Mouse (Mus musculus) layer of hippocampus, adult 8-10 months (tissue): ENCODE measurements around the gene Trmt61a. TPM values are rescaled to one million over a fixed set of nuclear protein-coding genes. Genes with fewer than 3 reads are reported as not detected.
"Not testable (repeated sequence)": the region's sequence is repeated elsewhere in the genome, so short reads cannot be mapped to it uniquely, and the experiment has no call there.

Source experiments
- DNase-seq, 2 experiments: peaks; one replicate each; pipeline ENCODE4 v3.0.0; 2022; ENCODE audit warnings: low spot score in 2 of 2
- total RNA-seq, 4 experiments: library from RNA; stranded (reverse); gene quantifications; 2 replicates each; pipeline ENCODE4 v1.2.4; 2022

The Trmt61a gene
- 10 to 100 TPM; 15.0 to 22.3 (median 19.5) TPM for total RNA-seq

DNA sequence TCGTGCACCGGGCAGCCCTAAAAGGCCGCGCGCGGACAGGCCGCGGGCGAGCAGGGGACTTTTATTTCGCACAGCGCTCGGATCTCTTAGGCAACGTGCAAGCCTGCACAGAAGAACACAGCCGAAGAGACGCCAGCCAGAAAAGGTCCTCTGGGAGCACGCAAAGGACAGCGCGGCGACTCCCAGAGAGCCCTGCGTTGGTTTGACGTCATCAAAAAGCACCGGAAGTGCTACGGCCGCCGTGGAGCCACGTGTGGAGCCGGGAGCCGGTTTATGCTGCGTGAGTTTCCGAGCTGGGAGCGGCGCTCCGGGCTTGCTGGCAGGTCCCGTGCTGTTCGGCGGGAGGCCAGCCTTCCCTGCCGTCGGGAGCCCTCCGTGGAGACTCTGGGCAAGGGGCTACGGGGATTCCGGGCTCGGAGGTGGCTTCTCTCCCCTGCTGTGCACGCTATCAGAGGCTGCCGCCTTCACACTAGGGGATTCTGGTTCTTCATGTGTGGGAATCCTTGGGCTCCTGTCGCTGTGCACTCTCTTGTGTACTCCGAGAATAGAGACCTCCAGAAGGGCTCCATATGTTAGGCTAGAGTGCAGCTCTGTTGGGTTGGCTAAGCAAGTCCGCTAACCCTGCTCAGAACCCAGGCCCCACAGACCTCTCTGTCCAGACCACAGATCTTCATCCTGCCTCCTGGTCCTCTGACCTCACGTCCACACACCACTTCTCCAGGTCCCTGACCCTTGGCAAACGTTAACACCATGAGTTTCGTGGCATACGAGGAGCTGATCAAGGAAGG is at the start of gene Trmt61a:
TSS of gene Trmt61a (plus strand) at position 224 of the 788 bp plus-strand sequence.
- DNase-seq: peak; percentile 85 to 89

DNA sequence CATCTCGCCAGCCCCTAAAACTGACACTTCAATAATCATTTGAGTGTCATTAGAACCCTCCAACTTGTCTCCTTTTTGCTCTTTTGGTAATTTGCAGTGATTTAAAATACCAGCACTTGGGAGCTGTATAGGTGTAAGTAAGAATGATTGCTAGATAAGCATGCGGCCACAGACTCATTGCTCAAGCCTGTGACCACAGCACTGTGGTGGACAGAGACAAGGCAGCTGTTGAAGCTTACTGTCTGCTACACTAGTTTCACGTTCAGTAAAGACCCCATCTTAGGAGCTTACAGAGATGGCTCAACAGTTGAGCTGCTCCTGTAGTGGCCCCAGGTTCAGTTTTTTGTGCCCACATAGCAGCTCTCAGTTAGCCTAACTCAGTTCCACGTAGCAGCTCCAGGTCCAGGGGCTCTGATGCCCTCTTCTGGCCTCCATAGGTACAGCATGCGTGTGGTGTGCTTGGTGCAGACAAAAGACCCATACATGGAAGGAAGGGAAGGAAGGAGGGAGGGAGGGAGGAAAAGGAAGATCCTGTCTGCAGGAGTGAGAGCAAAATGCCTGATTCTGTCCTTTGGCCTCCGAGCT is 29.8 kb upstream of the Trmt61a start:
- peak in 1 of 2 experiments; percentile 74 for DNase-seq

DNA sequence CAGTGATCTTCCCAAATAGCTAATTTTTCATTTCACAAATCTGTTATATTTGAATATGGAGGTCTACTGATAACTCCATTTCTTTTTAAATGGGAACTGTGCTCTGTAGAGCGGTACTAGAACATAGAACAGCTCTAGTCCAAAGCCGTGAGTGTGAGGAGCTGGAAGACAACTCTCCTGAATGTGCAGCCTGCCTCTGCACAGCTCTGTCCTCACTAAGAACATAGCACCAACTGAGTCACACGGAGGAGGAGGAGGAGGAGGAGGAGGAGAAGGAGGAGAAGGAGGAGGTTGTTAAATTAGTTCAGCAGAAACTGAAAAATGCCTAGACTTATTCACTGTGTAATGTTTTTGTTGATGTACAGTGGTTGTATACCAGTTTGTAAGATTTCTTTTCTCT is 25.0 kb upstream of the Trmt61a start:
- no peak for DNase-seq

DNA sequence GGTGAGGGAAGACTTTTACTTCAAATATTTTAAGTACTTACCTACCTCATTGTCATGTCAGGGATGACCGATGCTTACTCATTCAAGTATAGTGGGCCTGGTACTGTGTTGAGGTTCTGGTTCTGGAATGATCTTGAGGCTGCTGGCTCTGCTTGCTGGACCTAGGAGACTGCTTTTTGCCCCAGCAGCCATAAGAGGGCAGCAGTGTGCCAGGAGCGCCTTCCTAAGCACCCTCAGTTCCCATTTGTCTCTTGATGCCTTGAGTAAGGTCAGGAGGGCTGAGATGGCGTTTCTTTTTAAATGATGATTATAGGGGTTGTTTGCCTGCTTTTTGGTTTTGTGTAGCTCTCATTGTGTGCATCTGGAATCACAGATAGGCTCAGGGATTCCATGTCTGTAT is 24.5 kb upstream of the Trmt61a start:
- peak in 1 of 2 experiments; percentile 85 for DNase-seq

DNA sequence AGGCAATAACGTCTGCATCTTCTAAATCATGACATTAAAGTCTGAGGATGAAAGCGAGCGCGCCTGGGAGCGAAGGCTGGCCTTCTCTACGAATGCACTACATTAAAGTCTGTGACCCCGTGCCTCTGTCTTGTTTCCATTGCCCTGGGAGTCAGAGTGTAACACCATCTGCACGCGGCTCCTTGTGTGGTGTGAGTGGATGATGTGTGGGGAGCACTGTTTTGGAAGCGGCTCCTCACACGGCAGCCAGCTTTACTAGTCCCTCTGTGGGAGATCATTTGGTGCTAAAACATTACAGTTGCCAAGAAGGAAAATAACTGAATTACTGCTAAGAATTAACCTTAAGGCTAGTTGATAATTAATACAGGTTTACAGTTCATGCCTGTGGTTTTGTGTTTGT is 22.2 kb upstream of the Trmt61a start:
- no peak for DNase-seq

DNA sequence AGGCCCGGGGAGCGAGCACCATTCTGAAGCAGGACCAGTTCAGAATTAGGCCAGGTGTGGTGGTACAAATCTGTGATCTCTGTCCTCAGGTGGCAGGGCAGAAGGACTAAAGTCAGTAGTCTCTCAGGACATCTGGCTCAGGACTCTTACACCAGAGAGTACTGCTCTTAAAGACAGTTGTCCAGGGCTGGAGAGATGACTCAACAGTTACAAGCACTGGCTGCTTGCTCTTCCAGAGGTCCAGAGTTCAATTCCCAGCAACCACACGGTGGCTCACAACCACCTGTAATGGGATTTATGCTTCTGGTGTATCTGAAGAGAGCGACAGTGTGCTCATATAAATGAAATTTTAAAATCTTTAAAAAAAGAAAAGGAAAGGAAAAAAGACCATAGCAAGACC is 18.6 kb upstream of the Trmt61a start:
- no peak for DNase-seq

DNA sequence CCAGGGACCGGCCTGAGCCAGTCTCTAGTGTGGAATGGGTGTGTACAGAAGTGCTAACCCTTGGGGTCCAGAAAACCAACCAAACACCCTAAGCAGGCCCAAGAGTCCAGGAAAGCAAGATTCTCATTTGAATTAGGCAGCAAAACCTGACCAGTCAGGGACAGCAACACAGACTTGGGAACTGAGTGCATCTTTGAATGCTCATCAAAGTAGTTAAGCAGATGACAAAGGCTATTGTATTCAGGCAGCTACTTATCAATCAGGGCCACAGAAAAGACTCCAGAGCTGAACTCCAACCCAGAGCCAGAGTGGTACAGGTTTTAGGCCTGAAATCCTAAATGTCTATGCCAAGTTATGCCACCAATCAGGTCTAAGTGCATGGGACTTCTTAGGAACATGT is 17.3 kb upstream of the Trmt61a start:
- no peak for DNase-seq

DNA sequence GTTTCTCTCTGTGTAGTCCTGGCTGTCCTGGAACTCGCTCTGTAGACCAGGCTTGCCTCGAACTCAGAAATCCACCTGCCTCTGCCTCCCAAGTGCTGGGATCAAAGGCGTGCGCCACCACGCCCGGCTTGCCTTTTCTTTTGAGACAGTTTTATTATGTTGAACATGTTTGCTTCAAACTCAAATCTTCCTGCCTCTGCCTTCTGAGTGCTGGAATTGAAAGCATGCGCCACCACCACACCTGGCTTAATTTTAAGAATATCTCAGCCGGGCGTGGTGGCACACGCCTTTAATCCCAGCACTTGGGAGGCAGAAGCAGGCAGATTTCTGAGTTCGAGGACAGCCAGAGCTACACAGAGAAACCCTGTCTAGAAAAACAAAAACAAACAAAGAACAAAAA is 16.4 kb upstream of the Trmt61a start:
- DNase-seq: not testable (repeated sequence)

DNA sequence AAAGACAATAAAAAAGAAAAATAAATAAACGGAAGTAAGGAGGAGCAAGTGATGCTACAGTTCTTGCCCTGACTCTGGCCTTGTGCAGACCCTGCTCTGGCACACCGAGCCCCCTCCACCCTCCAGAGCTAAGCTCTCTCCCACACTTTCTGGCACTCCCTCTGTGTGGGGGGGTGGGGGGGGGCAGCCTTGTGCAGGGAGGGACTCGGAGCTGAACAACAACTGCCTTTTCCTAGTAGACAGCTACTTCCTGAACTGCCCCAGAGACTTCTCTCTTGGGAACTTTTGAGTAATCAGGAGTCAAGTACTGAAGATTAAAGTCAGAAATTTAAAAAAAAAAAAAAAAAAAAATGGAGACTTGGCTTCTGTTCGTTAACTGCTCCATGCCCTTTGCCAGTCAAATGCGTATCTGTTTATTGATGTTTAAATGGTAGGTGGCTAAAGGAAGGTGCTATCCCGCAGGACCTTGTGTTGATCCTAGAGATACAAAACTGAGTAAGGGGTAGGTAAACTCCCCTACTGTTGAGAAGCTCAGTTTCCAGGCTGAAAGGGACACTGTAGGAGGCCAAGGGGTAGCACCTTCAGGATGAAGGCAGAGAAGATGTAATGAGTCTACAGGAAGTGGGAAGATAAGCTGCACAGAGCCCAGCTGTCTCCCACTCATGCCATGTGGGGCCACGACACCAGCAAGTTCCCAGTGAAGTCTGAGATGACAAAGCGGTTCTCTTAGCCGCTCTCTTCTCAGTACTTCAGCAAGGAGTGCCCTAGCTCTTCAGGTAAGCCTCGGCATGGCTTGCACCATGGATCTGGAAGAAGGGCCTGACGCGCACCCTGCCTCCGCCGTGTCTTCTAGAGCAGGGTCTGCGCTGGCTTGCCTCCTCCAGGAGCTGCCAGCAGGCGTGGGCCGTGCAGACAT is 14.4 kb upstream of the Trmt61a start:
- no peak for DNase-seq

DNA sequence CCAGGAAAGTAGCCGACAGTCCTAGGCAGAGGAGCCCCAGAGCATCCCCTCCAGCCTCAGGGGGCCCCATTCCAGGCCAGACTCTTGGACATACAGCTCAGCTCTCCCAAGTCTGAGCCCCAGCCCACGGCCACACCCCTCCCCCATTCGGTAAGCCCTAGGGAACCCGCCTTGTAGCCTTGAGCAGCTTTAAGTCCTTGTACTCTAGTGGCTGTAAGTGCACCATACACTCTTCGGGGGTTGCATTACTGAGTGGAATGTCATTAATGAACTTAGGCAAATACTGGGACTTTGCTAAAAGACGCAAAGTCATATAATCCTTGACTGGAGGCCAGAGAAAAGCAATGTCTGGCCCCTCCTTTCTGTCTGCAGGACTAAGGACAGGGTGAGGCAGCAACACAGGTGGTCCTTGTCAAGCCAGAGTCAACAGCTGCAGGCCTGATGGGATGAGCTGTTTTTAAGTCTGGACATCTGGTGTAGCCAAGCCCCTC is 13.7 kb upstream of the Trmt61a start:
- DNase-seq: no peak

DNA sequence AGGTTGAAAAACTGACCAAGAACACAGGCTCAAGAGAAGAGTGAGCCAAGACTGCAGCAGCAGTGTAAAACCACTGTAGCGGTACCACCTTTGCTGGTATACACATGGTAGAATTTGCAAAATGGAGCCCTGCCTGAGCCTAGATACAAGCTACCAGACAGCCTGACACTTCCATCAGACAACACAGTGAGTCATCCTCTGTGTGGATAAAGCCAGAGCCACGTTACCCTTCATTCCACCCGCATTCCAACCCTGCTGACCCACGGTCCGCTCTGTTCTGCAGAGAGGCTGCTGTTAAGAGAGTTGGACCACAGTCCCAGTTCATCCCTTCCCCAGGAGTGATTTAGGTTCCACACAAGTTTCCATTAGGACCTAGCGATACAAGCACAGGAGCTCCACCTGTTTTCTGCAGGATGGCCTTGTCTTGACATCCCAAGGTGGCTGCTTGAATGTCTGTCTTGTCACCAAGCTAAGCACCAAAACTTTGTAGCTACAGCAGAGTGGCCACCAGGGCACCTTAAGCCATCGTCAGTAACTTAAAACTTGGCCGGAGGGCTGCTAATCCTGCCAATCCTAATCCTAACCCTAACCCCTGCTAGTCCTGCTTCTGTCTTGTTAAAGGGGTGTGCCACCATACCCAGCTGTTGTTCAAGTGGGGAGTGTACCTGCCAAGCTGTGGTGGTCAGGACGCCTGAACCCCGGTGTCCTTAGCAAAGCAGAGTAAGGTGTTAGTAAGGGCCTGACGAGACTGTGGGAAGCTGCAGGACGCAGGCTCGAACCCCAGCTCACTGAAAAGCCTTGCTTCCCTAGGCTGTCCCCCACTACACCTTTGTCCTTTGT is 12.6 kb upstream of the Trmt61a start:
- DNase-seq: no peak

DNA sequence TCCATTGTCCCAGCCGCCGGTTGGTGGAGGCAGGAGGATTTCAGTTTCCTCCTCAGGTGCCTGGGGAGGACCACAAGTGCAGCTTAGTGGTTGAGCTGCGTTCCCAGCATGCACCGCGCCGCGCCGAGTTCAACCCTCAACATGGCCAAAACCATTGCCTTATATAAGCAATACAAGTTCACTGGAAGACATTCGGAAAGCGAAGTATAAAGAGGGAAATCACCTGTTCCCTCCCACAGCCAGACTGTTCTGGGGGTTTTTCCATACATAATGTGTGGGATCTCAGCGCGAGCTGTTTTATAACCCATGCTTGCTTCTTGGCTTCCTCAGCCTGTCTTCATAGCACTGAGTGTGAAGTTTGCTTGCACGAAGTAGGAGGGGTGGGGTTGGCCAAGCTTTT is 11.5 kb upstream of the Trmt61a start:
- peak in 1 of 2 experiments; percentile 65 for DNase-seq

DNA sequence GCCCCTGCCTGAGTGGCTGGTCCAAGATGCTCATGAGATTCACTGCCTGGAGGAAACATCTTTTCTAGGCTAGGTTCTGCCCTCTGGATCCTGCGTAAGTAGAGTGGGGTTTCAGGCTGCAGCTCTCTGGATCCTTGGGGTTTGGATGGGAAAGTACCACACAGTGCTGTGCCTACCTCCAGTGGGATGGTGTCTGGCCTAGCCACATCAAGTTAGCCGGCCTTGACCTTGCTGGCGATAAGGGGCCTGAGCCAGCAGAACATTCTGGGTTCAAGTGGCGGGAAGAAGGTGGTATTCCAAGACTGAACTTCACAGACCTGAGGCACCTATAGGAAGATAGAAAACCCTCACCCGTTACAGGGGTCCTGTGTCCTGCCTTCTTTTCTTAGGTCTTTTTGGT is 10.5 kb upstream of the Trmt61a start:
- no peak for DNase-seq

DNA sequence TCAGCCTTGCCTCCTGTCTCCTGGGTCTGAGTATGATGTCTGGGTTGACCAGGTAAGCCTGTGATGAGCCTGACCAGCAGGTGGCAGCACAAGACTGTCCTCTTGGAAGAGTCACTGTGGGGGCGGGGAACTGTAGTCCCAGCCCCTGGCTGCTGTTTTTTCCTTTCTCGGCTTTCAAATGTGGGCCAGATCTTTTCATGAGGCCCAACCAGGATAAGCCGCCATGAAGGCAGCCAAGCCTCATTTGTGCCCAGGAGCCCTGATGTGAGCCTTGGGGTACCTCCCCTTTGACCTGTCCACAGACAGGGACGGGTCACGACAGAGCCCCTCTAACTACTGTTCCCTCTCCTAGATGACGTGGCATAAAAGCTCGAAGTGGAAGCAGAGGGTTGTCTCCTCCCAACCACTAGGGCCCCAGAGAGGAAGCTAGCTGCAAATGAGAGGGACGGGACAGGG is 9.4 kb upstream of the Trmt61a start:
- peak; percentile 92 to 97 for DNase-seq

DNA sequence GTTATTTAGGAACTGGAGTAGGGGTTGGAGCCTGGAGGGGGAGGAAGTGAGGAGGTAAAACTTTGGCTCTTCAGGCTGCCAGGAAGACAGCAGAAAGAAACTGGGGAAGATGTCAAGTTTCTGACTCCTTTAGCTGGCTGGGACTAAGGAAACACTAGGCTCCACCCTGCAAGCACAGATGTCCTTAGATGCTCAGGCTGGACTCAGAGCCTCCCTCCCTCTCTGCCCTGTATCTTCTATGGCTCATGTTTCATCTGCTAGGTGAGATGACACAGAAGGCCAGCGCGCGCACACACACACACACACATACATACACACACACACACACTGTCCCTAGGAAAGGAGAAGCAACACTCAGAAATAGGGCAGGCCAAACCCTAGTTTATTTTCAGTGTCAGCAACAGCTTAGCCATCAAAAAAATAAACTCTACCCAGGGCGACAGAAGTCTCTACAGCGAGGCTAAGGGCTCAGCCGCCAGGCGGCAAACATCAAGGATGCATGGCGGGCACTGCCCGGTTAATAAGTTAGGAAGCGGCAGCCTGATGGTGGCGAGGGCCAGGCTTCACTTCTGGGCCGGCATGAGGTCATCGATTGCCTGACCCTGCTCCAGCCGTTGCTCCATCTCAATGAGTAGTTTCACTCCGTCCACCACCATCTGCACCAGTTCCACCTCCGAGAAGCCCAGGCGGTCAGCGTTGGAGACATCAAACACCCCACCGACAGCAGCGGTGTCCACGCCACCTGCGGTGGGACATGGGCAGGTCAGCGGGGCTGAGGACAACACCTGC is 8.7 kb upstream of the Trmt61a start:
- no peak for DNase-seq

DNA sequence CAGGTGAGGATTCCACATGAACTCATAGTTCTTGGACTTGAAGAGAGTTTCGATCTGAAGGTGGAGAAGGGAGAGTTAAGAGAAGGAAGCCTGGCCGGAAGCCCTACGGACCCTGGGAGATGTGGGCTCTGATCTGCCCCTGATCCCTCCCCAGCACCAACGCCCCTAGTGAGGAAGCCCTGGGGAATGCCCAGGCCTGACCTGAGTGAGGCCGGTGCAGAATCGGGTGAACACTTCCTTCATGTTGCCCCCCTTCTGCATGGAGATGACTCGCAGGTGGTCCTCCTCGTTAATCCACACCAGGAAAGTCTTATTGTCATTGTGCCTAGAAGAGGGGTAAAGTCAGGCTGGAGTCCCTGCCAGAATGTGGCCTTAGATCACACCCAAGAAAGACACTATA is 7.9 kb upstream of the Trmt61a start:
- no peak for DNase-seq

DNA sequence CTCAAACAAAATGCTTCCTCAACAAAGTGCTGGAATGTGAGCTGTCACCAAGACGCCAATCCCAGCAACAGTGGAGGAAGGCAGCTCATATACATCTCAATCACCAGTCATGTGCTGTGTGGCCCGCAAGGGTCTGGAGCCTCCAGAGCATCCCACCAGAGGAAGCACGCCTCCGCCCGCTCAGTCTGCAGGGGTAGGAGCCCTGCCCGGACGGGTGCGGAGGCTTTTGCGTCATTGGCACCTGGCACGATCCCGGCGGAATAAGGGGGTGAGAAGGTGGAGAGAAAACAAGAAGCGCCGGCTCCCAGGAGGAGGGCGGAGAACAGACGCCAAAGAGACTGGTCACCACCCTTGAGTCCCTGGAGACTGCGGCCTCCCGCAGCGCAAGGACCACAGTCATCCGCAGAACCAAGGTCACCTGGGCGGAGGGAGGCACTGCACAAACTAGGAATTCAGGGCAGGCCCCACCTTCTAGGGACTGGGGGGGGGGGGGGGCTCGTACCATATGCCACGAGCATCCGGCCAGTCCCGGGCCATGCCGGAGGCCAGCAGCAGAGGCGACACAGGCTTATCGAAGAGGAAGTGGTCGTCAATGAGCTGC is 7.4 kb upstream of the Trmt61a start:
- DNase-seq: peak in 1 of 2 experiments; percentile 49

DNA sequence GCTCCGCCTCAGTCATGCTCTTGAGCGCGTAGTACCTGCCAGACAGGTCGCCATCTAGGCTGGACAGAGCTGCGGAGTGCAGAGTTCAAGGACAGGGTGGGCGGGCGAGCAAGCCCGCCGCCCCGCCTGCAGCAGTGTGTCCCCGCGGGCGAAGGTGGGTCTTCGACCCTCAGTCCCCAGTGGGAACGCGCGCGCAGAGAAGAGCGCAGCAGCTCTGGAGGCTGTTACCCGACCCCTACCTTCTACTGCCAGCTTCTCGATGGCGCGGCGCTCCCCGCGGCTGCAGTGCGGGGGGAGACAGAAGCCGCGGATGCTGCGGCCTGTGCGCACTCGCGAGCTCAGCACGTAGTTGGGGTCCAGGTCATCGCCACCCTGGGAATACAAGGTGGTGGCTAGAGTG is 6.9 kb upstream of the Trmt61a start:
- DNase-seq: no peak

DNA sequence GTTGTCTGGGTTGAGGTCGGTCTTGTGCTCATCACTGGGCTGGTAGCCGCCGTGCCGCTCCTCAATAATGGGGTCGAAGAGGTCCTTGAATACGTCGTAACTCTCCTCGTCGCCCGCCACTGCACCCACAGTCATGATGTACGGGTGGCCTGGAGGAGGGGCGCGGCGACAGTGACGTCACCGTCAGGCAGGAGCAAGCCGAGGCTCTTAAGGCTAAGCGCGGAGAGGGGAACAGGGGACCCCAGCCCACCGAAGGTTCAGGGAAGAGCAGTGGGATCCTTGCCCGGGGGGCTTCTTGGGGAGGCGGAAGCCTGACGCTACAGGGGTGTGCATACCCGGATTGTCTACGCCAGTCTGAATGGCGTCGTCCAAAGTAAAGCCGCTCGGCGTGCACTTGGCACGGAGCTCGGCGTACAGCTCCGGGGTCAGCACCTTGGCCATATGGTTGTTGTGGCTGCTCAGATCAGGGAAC is 6.4 kb upstream of the Trmt61a start:
- peak; percentile 76 to 79 for DNase-seq
